Mouse (Mus musculus): ENCODE measurements at regions not wholly inside any gene's neighbourhood (a gene's known extent, or its start where the extent isn't known, plus 50 kb on each side); places are given as distances from the start of the nearest gene placed in this dataset.

DNA sequence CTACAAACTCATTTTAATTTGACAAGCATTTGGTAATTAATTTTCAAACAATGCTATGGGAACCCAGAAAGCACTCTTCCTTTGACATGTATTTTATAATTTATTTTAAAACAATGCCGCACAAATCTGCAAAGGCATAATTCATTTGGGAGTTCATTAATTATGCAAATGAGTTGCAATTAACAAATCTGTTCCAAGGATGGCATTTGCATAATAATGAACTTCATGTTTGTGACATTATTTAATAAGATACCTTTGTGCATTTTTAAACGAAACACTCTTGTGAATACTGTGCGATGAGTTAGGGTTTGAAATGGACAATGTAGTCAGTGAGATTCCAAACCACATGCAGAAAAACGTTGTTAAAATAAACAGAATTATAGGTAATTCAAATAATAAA is 80.9 kb upstream of the Itga4 start:
- in situ Hi-C loops (cut with MboI, MseI): no loop called here

- in situ Hi-C loops (cut with MboI, MseI): no loop called here
These were observed 74.4 kb upstream of the Itga4 start for GRCm38 (mm10) chr2:79180782-79181181.

DNA sequence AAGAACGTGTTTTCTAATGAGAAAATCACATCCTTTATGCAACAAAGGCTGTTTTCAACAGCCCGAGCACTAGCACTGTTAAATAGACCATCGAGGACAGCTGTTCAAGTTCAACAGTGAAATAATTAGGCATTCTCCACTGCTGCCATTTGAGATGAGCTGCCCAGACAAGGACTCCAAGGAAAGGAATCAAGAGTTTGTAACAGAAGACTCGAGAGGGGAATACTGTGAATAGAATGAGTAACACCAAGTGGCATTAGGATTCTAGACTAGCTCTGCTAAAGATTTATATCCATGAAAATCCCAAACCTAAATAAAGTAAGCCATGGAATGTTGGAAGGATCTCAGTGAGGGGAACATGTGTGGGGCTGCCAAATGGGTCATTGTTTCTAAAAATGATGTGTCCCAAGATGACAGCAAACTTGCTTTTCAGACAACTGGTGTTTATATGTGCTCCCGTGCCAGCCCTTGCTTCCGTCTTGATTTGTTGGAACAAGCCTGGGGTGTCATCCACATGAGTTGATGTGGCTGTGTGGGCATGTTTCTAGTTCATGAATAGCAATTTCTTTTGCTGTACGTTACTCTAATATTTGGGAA is 72.1 kb upstream of the Itga4 start:
- in situ Hi-C loops (cut with MboI, MseI): no loop called here

DNA sequence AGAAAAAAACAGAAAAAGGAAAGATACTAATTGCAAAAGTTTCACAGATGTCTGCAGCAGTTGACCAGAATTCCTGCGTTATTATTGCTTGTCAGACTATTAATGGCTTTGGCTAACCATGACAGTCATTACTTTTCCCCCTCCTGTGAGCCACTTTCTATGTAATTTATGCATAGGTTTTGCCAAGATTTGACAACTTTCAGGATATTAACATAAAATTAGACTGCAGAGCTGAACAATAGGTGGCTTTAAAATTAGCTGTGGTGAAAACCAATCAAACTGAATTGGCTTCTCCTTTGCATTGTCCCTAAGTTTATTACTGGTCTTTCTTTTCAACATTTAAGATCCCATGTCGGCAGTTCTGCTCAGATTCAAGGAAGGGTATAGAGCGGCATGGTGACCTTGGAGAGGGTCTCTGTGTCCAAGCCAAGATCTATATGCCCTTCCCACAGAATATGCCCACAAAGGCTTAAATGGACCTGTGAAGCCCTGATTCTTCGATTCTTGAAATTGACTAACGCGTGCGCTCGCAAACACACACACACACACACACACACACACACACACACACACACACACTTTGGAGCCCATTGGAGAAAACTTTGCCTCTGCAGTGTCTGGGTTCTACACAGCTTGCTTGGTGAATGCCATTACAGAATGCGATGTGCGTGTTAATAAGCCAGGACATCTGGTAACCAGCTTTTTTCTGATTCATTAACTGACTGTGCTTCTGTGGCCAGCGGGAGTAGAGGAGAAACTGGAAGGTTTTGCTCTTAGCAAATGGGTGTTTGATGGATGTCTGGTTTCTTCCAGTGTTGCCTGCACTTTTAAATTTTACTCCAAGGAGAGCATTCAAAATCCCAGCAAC is 69.8 kb upstream of the Itga4 start:
- in situ Hi-C loops (cut with MboI, MseI): no loop called here

DNA sequence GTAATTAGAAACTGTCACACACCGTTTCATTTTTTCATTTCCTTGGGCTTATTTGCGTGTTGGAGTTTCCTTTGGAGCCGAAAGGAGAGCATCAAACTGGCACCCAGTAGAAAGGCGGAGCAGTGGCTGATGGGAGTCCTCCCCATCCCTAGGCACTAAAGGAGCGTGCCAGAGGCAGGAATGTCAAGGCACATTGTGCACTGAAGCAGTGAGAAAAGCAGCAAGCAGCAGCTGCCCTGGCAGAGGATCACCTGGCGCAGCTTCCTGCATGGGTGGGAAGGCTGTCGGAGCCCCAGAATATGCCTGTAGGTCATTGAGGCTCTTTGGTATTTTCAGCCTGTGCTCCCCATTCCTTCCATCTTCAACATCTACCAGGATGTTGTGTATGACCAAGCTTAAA is 68.3 kb upstream of the Itga4 start:
- in situ Hi-C loops (cut with MboI, MseI): no loop called here

- in situ Hi-C loops (cut with MboI, MseI): no loop called here
These were observed 66.6 kb upstream of the Itga4 start for GRCm38 (mm10) chr2:79188511-79189193.

GRCm38 (mm10) chr2:79193851-79194250 is 61.4 kb upstream of the Itga4 start:
- in situ Hi-C loops (cut with MboI, MseI): no loop called here

DNA sequence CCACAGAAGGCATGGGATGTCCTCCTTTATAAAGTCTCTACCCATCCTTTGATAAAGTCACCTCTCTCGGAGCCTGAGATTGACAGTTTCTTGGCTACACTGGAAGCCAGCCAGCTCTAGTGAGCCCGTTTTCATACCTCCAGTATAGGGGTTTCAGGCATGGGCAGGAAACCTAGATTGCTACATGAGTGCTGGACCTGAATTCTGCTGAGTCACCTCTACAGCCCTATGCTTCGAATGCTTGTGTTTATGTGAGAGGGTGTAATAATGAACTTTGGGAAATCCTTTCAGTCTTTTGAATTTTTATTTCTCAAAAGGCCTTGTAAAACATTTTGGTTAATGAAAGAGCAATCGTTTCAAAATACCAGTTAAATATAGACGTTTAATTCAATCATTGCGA is 53.5 kb upstream of the Itga4 start:
- in situ Hi-C loops (cut with MboI, MseI): no loop called here
